Mouse (Mus musculus): Measurements from ENCODE around the gene Pacsin3.

The Pacsin3 gene

GRCm38 (mm10) chr2:91259493-91259892 lies 3.7 kb downstream of the Pacsin3 start:
- no peak for DNase-seq (ENCODE audit: low read depth, low spot score)

- no peak for DNase-seq (ENCODE audit: low read depth, low spot score)
These were observed 8.2 kb downstream of the Pacsin3 start for GRCm38 (mm10) chr2:91263692-91264660.

GRCm38 (mm10) chr2:91264711-91265681 lies 9.2 kb downstream of the Pacsin3 start, which contains the start of gene Arfgap2:
Arfgap2 (plus strand) TSS chr2:91264974.
- peak; percentile 97 for DNase-seq (ENCODE audit: low read depth, low spot score)

- no peak for DNase-seq (ENCODE audit: low read depth, low spot score)
These were observed 12.3 kb downstream of the Pacsin3 start for GRCm38 (mm10) chr2:91268042-91268441.

- no peak for DNase-seq (ENCODE audit: low read depth, low spot score)
These were observed 13.0 kb downstream of the Pacsin3 start for GRCm38 (mm10) chr2:91268706-91269105.

GRCm38 (mm10) chr2:91269687-91270133 lies 14.0 kb downstream of the Pacsin3 start:
- DNase-seq (ENCODE audit: low read depth, low spot score) = no peak

GRCm38 (mm10) chr2:91278749-91279371 lies 23.1 kb downstream of the Pacsin3 start:
- peak; percentile 62 for DNase-seq (ENCODE audit: low read depth, low spot score)

GRCm38 (mm10) chr2:91279372-91279755 lies 23.6 kb downstream of the Pacsin3 start:
- no peak for DNase-seq (ENCODE audit: low read depth, low spot score)

- no peak for DNase-seq (ENCODE audit: low read depth, low spot score)
These were observed 25.6 kb downstream of the Pacsin3 start for GRCm38 (mm10) chr2:91281366-91281765.

GRCm38 (mm10) chr2:91283972-91284371 lies 28.2 kb downstream of the Pacsin3 start:
- DNase-seq (ENCODE audit: low read depth, low spot score) = no peak

GRCm38 (mm10) chr2:91284375-91285199 lies 28.8 kb downstream of the Pacsin3 start:
- no peak for DNase-seq (ENCODE audit: low read depth, low spot score)

- DNase-seq (ENCODE audit: low read depth, low spot score) = peak; percentile 72
These were observed 30.2 kb downstream of the Pacsin3 start for GRCm38 (mm10) chr2:91285885-91286505.

- DNase-seq (ENCODE audit: low read depth, low spot score) = no peak
These were observed 31.8 kb downstream of the Pacsin3 start for GRCm38 (mm10) chr2:91287563-91287962.

GRCm38 (mm10) chr2:91291197-91292007 lies 35.6 kb downstream of the Pacsin3 start:
- DNase-seq (ENCODE audit: low read depth, low spot score) = no peak

- DNase-seq (ENCODE audit: low read depth, low spot score) = no peak
These were observed 38.5 kb downstream of the Pacsin3 start for GRCm38 (mm10) chr2:91294226-91294625.

- DNase-seq (ENCODE audit: low read depth, low spot score) = no peak
These were observed 40.1 kb downstream of the Pacsin3 start for GRCm38 (mm10) chr2:91295895-91296294.

GRCm38 (mm10) chr2:91299156-91299555 lies 43.4 kb downstream of the Pacsin3 start:
- peak; percentile 16 for DNase-seq (ENCODE audit: low read depth, low spot score)

GRCm38 (mm10) chr2:91300784-91301183 lies 45.0 kb downstream of the Pacsin3 start:
- no peak for DNase-seq (ENCODE audit: low read depth, low spot score)

- DNase-seq (ENCODE audit: low read depth, low spot score) = no peak
These were observed 46.1 kb downstream of the Pacsin3 start for GRCm38 (mm10) chr2:91301836-91302235.
